Mouse (Mus musculus) neural tube, embryonic 12.5 days (tissue): ENCODE measurements around the gene Asb16. TPM values are rescaled to one million over a fixed set of nuclear protein-coding genes. Genes with fewer than 3 reads are reported as not detected.

Experiments
- microRNA-seq: library from miRNA; unstranded; fragments of <30 nt; microRNA quantifications from one replicate; pipeline ENCODE4, GENCODE M21; 2017
- polyA plus RNA-seq: library from polyadenylated mRNA; unstranded; fragments of >200 nt; fragmentation: Nextera tagmentation; extraction: Ambion mirVana; gene quantifications from 2 replicates; pipeline ENCODE4 v1.2.1, GENCODE M21; 2016

Asb16 gene
- polyA plus RNA-seq, 1 experiment from 2014 or later, result not detected

Small RNA genes lying within 50 kb of the gene (microRNA-seq; reads per million reads assigned to microRNA genes)
- 2.0 reads per million for gene Mir8101

Other genes with a start within 250 kb of the Asb16 start
- 45.2 and 47.2 TPM in 2 replicates for gene Mpp3, start 240.3 kb upstream of the Asb16 start, polyA plus RNA-seq
- gene Cd300lg, start 227.2 kb upstream of the Asb16 start, polyA plus RNA-seq, result 0.46 and 0.49 TPM in 2 replicates
- 23.9 and 25.4 TPM in 2 replicates for gene Mpp2, start 180.2 kb upstream of the Asb16 start, polyA plus RNA-seq
- not detected in 2 replicates for gene Ppy, start 167.4 kb upstream of the Asb16 start, polyA plus RNA-seq
- gene Pyy, start 160.9 kb upstream of the Asb16 start, polyA plus RNA-seq, result 1.1 TPM in 1 of 2 replicates, not detected in the other
- not detected in 2 replicates for gene Nags, start 123.2 kb upstream of the Asb16 start, polyA plus RNA-seq
- gene Tmem101, start 112.3 kb upstream of the Asb16 start, polyA plus RNA-seq, result 35.3 and 37.3 TPM in 2 replicates
- 87.0 and 112 TPM in 2 replicates for gene Lsm12, start 83.4 kb upstream of the Asb16 start, polyA plus RNA-seq
- gene G6pc3, start 79.1 kb upstream of the Asb16 start, polyA plus RNA-seq, result 29.6 and 30.8 TPM in 2 replicates
- gene Hdac5, start 38.6 kb upstream of the Asb16 start, polyA plus RNA-seq, result 104 and 106 TPM in 2 replicates
- 10.0 and 11.6 TPM in 2 replicates for gene BC030867, start 19.9 kb upstream of the Asb16 start, polyA plus RNA-seq
- gene Tmub2, start 16.2 kb downstream of the Asb16 start, polyA plus RNA-seq, result 71.3 and 75.6 TPM in 2 replicates
- 27.5 and 27.6 TPM in 2 replicates for gene Atxn7l3, start 27.9 kb downstream of the Asb16 start, polyA plus RNA-seq
- gene Ubtf, start 51.0 kb downstream of the Asb16 start, polyA plus RNA-seq, result 98.7 and 101 TPM in 2 replicates
- gene Slc4a1, start 97.5 kb downstream of the Asb16 start, polyA plus RNA-seq, result 18.8 and 23.6 TPM in 2 replicates
- 152 and 171 TPM in 2 replicates for gene Rundc3a, start 124.7 kb downstream of the Asb16 start, polyA plus RNA-seq
- 148 and 162 TPM in 2 replicates for gene Slc25a39, start 139.2 kb downstream of the Asb16 start, polyA plus RNA-seq
- gene Grn, start 161.6 kb downstream of the Asb16 start, polyA plus RNA-seq, result 75.2 and 86.1 TPM in 2 replicates
- gene Fam171a2, start 178.9 kb downstream of the Asb16 start, polyA plus RNA-seq, result 23.3 and 23.7 TPM in 2 replicates
- 7.0 and 7.6 TPM in 2 replicates for gene Itga2b, start 201.4 kb downstream of the Asb16 start, polyA plus RNA-seq